Mouse (Mus musculus): Measurements from ENCODE around the gene Gm28778. TPM values are rescaled to one million over a fixed set of nuclear protein-coding genes. Genes with fewer than 3 reads are reported as not detected.
"Not testable (repeated sequence)": the region's sequence is repeated elsewhere in the genome, so short reads cannot be mapped to it uniquely, and the experiment has no call there.

The Gm28778 gene
- under 1 TPM in 1 of 4 experiments, not detected in 3; 0.52 TPM for total RNA-seq (2022)

- peak; percentile 86 to 94 for DNase-seq (ENCODE audit: low spot score in 2 of 2)
Measured at GRCm38 (mm10) chr1:53296581-53297383, at the start of gene Gm28778, which contains the start of the genes Pms1 and Ormdl1. Gm28778 (plus strand) TSS chr1:53297111. Pms1 (minus strand) TSS chr1:53297018. Ormdl1 (plus strand) TSS chr1:53297095.

- DNase-seq (ENCODE audit: low spot score in 2 of 2), result not testable (repeated sequence)
Measured at GRCm38 (mm10) chr1:53264958-53265612, 31.8 kb upstream of the Gm28778 start.

GRCm38 (mm10) chr1:53269901-53270300 lies 27.0 kb upstream of the Gm28778 start:
- DNase-seq (ENCODE audit: low spot score in 2 of 2), result no peak

- DNase-seq (ENCODE audit: low spot score in 2 of 2), result peak in 1 of 2 experiments; percentile 49
Measured at GRCm38 (mm10) chr1:53272646-53273045, 24.3 kb upstream of the Gm28778 start.

GRCm38 (mm10) chr1:53291197-53291596 lies 5.7 kb upstream of the Gm28778 start:
- no peak for DNase-seq (ENCODE audit: low spot score in 2 of 2)

GRCm38 (mm10) chr1:53300506-53300905 lies 3.6 kb downstream of the Gm28778 start:
- no peak for DNase-seq (ENCODE audit: low spot score in 2 of 2)

- peak; percentile 70 to 84 for DNase-seq (ENCODE audit: low spot score in 2 of 2)
Measured at GRCm38 (mm10) chr1:53312989-53313967, 16.4 kb downstream of the Gm28778 start, which contains the start of gene Osgepl1. Osgepl1 (plus strand) TSS chr1:53313624.

GRCm38 (mm10) chr1:53321662-53322344 lies 24.9 kb downstream of the Gm28778 start:
- no peak for DNase-seq (ENCODE audit: low spot score in 2 of 2)

GRCm38 (mm10) chr1:53323254-53323653 lies 26.3 kb downstream of the Gm28778 start:
- DNase-seq (ENCODE audit: low spot score in 2 of 2), result no peak

- DNase-seq (ENCODE audit: low spot score in 2 of 2), result no peak
Measured at GRCm38 (mm10) chr1:53324277-53324676, 27.4 kb downstream of the Gm28778 start.

- no peak for DNase-seq (ENCODE audit: low spot score in 2 of 2)
Measured at GRCm38 (mm10) chr1:53324827-53325494, 28.1 kb downstream of the Gm28778 start.

- not testable (repeated sequence) for DNase-seq (ENCODE audit: low spot score in 2 of 2)
Measured at GRCm38 (mm10) chr1:53333527-53333926, 36.6 kb downstream of the Gm28778 start.

GRCm38 (mm10) chr1:53335465-53335864 lies 38.6 kb downstream of the Gm28778 start:
- no peak for DNase-seq (ENCODE audit: low spot score in 2 of 2)

GRCm38 (mm10) chr1:53337403-53337802 lies 40.5 kb downstream of the Gm28778 start:
- DNase-seq (ENCODE audit: low spot score in 2 of 2), result not testable (repeated sequence)

- no peak for DNase-seq (ENCODE audit: low spot score in 2 of 2)
Measured at GRCm38 (mm10) chr1:53341071-53341470, 44.2 kb downstream of the Gm28778 start.

GRCm38 (mm10) chr1:53352327-53353261 lies 55.7 kb downstream of the Gm28778 start, which contains the start of the genes Asdurf, Gm28551 and Asnsd1:
Asdurf (minus strand) TSS chr1:53352619.
Gm28551 (minus strand) TSS chr1:53352667.
Asnsd1 (minus strand) TSS chr1:53352752.
- DNase-seq (ENCODE audit: low spot score in 2 of 2), result peak; percentile 96 to 97

- no peak for DNase-seq (ENCODE audit: low spot score in 2 of 2)
Measured at GRCm38 (mm10) chr1:53358988-53359387, 62.1 kb downstream of the Gm28778 start.

All from layer of hippocampus, adult 8-10 months (tissue).